Mouse (Mus musculus) kidney, postnatal 14 days (tissue): Measurements from ENCODE around the gene Rnf41.

ENCODE experiments used
- DNase-seq: peaks from one replicate; pipeline ENCODE4 v3.0.0; 2022; ENCODE audit warnings: mixed read lengths

The Rnf41 gene

GRCm38 (mm10) chr10:128488776-128489175 is 77.3 kb downstream of the Rnf41 start:
- no peak for DNase-seq

GRCm38 (mm10) chr10:128489380-128489779 is 77.9 kb downstream of the Rnf41 start:
- no peak for DNase-seq

- no peak for DNase-seq
Observed at GRCm38 (mm10) chr10:128489785-128490184, 78.3 kb downstream of the Rnf41 start.

- no peak for DNase-seq
Observed at GRCm38 (mm10) chr10:128490232-128490631, 78.8 kb downstream of the Rnf41 start.

- no peak for DNase-seq
Observed at GRCm38 (mm10) chr10:128490912-128491311, 79.5 kb downstream of the Rnf41 start.
